Mouse (Mus musculus): ENCODE measurements at regions not wholly inside any gene's neighbourhood (a gene's known extent, or its start where the extent isn't known, plus 50 kb on each side); places are given as distances from the start of the nearest gene placed in this dataset.

DNA sequence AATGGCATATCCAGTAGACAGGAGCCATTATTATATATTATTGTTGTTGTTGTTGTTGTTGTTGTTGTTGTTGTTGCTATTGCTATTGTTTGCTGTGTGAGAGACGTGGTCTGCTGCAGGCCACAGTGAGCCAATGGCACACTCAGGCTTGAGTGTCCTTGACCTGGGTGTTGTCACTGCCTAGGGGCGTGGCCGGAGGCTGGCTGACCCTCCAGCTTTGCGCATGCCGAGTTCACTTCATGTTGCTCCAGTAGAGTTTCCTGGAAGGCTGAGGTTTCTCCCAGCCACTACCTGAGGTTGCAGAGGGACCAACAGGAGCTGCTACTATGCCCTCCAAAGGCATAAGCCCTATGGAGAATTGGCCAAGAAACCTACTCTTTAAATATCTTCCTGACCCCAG lies 83.1 kb upstream of the Csf3r start:
- H3K4me3 ChIP-seq = no peak overlapping the region
- no peak overlapping the region for H3K9ac ChIP-seq
- H3K9me3 ChIP-seq = no peaks in the 10 kb centered on the region
- H3K4me1 ChIP-seq = no peaks in the 10 kb centered on the region
- H3K36me3 ChIP-seq = no peaks in the 10 kb centered on the region
- no peaks in the 10 kb centered on the region for H3K27me3 ChIP-seq
- 55% methylated on average over 5 of the region's 5 CpGs for WGBS
- H3K27ac ChIP-seq = no peak overlapping the region
- no peak overlapping the region for H3K4me2 ChIP-seq (replicated peaks)
- ATAC-seq (ENCODE audit: insufficient number of reproducible peaks, insufficient read depth, low FRiP score, low TSS enrichment) = no peak

- no peak overlapping the region for H3K4me3 ChIP-seq
- H3K36me3 ChIP-seq = no peaks in the 10 kb centered on the region
- H3K9ac ChIP-seq = no peak overlapping the region
- H3K27me3 ChIP-seq = no peaks in the 10 kb centered on the region
- H3K9me3 ChIP-seq = no peaks in the 10 kb centered on the region
- H3K27ac ChIP-seq = no peak overlapping the region
- 33% methylated on average over 3 of the region's 3 CpGs for WGBS
- no peaks in the 10 kb centered on the region for H3K4me1 ChIP-seq
- no peak overlapping the region for H3K4me2 ChIP-seq (replicated peaks)
- ATAC-seq (ENCODE audit: insufficient number of reproducible peaks, insufficient read depth, low FRiP score, low TSS enrichment) = no peak
These were observed 82.4 kb upstream of the Csf3r start for GRCm38 (mm10) chr4:125941916-125942315.

GRCm38 (mm10) chr4:125945062-125945461 lies 79.3 kb upstream of the Csf3r start:
- Histone ChIP-seq H3K4me3 (no peak overlapping the region), H3K4me1 (no peaks in the 10 kb centered on the region), H3K4me2 (replicated peaks) (no peak overlapping the region), H3K9me3 (no peaks in the 10 kb centered on the region), H3K27me3 (0 out of 2 replicates have a peak, but pooled peaks cover 4% of the 10 kb centered on the region), H3K36me3 (no peaks in the 10 kb centered on the region), H3K27ac (no peak overlapping the region), H3K9ac (no peak overlapping the region)
- WGBS = 63% methylated on average over 2 of the region's 2 CpGs
- ATAC-seq (ENCODE audit: insufficient number of reproducible peaks, insufficient read depth, low FRiP score, low TSS enrichment) = no peak

DNA sequence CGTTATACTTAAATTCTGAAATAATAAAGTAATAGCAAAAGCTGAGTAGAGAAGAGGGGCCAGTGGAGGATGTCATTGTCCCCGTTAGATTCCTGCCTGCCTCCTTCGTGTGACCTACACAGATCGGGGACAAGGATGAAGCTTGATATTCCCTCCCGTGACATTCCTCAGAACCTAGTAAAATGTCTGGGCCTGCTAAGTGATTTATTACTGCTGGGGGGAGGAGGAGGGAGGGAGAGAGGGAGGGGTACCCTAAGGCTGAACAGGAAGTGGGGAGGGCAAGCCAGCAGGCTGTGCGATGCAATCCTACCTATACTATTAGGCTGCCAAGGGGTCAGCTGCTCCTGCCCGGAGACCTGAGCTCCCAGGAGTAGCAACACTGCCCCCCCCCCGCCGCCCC lies 64.9 kb upstream of the Csf3r start:
- Histone ChIP-seq H3K4me2 (replicated peaks) (no peak overlapping the region), H3K27ac (no peak overlapping the region), H3K4me1 (no peaks in the 10 kb centered on the region), H3K36me3 (no peaks in the 10 kb centered on the region), H3K9me3 (no peaks in the 10 kb centered on the region), H3K27me3 (no peaks in the 10 kb centered on the region), H3K9ac (no peak overlapping the region), H3K4me3 (no peak overlapping the region)
- 37% methylated on average over 9 of the region's 9 CpGs for WGBS
- no peak for ATAC-seq (ENCODE audit: insufficient number of reproducible peaks, insufficient read depth, low FRiP score, low TSS enrichment)

- H3K27me3 ChIP-seq = no peaks in the 10 kb centered on the region
These were observed 63.6 kb upstream of the Csf3r start for GRCm38 (mm10) chr4:125960704-125961279.

DNA sequence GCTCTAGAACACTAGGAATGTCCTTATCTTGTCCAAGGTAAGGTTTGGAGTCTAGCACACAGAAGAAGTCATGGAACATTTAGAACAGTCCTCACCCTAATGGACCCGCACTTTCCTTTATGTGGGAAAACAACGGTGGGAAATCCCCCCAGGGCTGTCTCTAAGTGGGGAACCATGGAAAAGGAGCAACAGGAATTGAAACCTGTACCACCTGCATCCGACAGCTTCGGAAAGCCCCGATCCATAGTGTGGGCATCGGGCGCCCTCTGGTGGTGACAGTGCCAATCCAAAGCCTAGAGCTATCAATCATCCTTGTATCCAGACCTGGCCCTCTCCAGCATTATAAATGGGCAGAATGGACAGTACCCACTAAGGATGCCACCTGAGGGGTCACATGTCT lies 61.7 kb upstream of the Csf3r start:
- no peak for ATAC-seq (ENCODE audit: insufficient number of reproducible peaks, insufficient read depth, low FRiP score, low TSS enrichment)

More at GRCm38 (mm10) chr4:125960704-125961279, 63.6 kb upstream of the Csf3r start:
- no peak overlapping the region for H3K4me3 ChIP-seq
- no peaks in the 10 kb centered on the region for H3K9me3 ChIP-seq
- no peak overlapping the region for H3K4me2 ChIP-seq (replicated peaks)
- ATAC-seq (ENCODE audit: insufficient number of reproducible peaks, insufficient read depth, low FRiP score, low TSS enrichment) = no peak
- H3K9ac ChIP-seq = no peak overlapping the region
- H3K27ac ChIP-seq = no peak overlapping the region
- 49% methylated on average over 8 of the region's 8 CpGs for WGBS
- H3K4me1 ChIP-seq = no peaks in the 10 kb centered on the region
- no peaks in the 10 kb centered on the region for H3K36me3 ChIP-seq

More for the DNA sequence above, 61.7 kb upstream of the Csf3r start:
- Histone ChIP-seq H3K4me1 (no peaks in the 10 kb centered on the region), H3K4me3 (no peak overlapping the region), H3K9ac (no peak overlapping the region), H3K27ac (no peak overlapping the region), H3K27me3 (no peaks in the 10 kb centered on the region), H3K36me3 (no peaks in the 10 kb centered on the region), H3K9me3 (no peaks in the 10 kb centered on the region), H3K4me2 (replicated peaks) (no peak overlapping the region)
- 5% methylated on average over 7 of the region's 7 CpGs for WGBS
